Mouse (Mus musculus): ENCODE measurements around the gene Hoxa7.

The Hoxa7 gene

GRCm38 (mm10) chr6:52178918-52179665 is 42.6 kb downstream of the Hoxa7 start:
- no peak for DNase-seq (ENCODE audit: extremely low spot score, low read depth, low spot score)

DNA sequence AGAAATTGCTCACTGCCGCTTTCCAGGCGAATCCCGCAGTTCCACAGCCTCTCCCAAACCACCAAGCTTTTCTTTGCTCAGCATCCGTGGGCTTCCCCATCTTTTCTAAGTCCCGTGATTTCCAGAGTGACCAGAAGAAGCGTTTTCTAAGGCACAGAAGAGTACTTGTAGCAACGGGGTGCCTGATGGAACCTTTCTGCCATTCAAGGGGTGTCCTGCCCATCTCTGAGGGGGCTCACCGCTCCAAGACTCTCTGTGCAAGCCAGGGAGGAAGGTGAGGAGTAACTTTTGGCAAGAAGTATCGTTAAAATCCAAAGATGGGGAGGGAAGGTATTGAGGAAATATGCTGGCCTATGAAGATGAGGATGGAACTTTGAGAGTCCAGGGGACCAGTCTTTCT is 43.8 kb downstream of the Hoxa7 start:
- DNase-seq (ENCODE audit: extremely low spot score, low read depth, low spot score) = no peak

DNA sequence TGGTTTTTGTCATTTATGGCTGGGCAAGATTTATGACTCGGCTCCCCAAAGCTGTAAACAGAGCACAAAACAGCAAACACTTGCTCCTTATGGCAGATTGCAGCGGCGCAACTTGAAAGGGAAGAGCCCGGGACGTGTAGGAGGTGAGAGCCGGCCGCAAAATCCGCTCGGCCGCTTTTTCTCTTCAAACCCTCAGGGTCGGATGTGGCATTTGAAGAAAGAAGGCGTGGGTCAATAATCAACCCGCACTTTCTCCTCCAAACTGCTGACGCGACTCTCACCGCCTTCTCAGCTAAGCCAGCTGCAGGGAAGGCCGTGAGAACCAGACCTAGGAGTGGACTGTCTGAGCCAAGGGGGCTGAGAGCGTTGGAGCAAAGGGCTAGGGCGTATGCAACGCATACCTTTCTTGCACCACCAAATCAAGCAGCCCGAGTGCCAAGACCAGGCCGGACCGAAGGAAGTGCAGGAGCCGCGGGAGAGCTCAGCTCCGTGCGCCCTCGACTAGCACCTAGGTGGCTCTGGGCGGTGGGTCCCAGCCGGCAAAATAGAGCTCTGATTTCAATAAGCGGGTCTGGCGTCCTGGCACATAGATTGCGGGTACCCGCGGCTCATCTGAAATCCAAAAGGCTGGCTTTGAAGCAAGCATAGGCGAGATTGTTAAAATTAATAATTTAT is 44.5 kb downstream of the Hoxa7 start, which contains the start of gene 5730596B20Rik:
Gene 5730596B20Rik, plus strand, starts transcription at position 438 of the 675 bp plus-strand sequence.
- no peak for DNase-seq (ENCODE audit: extremely low spot score, low read depth, low spot score)

DNA sequence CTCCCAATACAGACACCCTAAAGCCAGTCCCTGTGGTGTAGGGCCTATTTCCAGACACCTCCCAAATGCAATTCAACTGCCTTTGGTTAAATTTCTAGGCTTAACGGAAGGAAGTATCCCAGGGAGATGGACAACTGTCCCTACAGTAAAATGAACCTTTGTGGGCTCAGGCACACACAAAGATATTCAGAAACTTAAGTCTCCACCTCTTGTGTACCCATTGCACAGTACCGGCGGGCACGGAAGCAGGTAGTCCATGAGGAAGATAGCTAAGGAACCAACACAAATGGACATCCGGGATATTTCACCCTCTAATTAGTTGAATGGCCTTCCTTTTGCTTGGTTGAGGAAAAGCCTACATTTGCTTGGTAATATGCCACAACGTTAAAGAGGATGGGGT is 45.3 kb downstream of the Hoxa7 start:
- DNase-seq (ENCODE audit: extremely low spot score, low read depth, low spot score) = no peak

DNA sequence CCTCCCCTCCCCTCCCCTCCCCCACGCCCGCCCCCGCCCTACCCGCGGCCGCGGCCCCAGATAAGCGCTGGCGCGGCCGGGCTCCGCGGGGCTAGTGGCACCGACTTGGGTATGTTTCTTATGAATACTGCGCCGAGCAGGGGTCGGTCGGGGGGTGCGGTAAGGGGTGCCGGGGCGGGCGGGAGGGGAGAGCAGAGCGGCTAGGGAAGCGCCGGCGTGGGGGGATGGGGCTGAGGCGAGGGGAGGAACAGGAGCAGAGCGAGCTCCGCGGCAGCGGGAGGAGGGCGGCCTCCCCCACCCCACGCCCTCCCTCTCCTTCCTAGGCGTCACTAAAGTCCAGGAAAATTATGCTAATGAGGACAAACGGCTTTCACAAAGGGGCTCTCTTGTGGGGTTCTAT is 45.8 kb downstream of the Hoxa7 start:
- DNase-seq (ENCODE audit: extremely low spot score, low read depth, low spot score) = no peak

- no peak for DNase-seq (ENCODE audit: extremely low spot score, low read depth, low spot score)
Observed at GRCm38 (mm10) chr6:52174968-52175751, 46.5 kb downstream of the Hoxa7 start.

DNA sequence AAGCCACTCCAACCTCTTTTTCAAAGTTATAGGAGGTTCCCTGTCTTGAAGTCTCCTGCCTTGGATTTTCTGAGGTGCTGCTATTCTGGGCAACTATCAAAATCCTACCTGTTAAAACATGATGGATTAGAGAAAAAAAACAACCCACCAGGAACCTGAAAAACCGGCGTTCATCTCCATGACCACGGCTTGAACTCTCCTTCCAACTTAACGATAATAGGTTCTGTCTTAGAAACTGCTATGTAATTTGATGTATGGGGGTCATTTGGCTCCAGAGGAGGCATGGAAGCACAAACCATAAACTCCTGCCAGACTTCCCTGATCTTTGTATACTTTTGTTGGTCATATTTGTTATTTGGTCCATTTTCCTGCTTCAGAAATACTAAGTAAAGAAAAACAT is 48.0 kb downstream of the Hoxa7 start:
- no peak for DNase-seq (ENCODE audit: extremely low spot score, low read depth, low spot score)

DNA sequence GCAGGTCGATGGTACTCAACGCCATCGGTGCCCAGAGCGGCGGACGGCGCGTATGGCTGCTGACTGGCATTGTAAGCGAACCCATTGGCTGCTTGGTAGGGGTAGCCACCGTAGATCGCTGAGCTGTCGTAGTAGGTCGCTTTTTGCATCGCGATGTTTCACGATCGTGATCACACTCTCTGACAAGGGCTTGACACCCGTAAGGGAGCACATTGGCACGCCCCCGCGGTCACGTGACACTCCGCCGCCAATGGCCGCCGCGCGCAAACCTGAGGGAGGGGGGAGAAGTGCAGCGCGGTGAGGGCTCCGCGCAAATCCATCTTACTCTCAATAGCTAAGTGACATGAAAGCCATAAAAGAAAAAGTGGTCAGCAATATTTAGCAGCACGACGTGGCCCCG is 49.2 kb downstream of the Hoxa7 start:
- no peak for DNase-seq (ENCODE audit: extremely low spot score, low read depth, low spot score)

GRCm38 (mm10) chr6:52171938-52172337 is 49.7 kb downstream of the Hoxa7 start:
- no peak for DNase-seq (ENCODE audit: extremely low spot score, low read depth, low spot score)

DNA sequence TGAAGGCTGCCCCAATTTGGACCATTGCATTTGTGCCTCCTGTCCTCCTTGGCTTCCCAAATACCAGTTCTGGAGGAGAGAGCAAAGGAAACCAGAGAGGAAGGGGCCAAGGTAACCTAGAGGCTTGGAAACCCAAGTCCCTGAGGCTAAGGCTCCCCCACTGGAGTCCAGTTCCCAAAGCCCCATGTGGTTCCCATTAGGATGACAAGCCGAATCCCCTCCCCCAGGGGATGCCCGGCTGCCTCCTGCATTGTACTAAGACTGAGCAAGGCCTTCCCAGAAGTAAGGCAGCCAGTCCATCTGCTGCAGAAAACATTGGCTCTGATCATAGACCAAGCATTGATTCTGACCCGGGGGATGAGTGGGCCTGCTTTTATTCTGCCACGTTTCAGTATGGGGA is 50.3 kb downstream of the Hoxa7 start:
- DNase-seq (ENCODE audit: extremely low spot score, low read depth, low spot score) = no peak

DNA sequence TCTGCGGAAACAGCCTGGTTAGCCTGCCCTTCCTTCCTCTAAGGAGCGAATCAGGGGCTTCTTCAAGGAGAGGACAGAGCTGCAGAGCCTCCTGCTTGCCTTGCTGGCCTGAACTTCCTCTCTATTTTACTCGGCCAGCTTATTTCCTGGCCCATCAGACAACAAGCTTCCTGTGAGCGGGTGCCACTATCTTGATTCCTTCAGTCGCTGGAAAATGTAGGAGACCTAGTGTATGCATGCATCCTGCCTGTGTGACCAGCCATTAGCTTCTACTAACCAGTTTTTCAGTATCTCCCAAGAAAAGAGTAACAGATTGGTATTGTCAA is 50.8 kb downstream of the Hoxa7 start:
- DNase-seq (ENCODE audit: extremely low spot score, low read depth, low spot score) = no peak

DNA sequence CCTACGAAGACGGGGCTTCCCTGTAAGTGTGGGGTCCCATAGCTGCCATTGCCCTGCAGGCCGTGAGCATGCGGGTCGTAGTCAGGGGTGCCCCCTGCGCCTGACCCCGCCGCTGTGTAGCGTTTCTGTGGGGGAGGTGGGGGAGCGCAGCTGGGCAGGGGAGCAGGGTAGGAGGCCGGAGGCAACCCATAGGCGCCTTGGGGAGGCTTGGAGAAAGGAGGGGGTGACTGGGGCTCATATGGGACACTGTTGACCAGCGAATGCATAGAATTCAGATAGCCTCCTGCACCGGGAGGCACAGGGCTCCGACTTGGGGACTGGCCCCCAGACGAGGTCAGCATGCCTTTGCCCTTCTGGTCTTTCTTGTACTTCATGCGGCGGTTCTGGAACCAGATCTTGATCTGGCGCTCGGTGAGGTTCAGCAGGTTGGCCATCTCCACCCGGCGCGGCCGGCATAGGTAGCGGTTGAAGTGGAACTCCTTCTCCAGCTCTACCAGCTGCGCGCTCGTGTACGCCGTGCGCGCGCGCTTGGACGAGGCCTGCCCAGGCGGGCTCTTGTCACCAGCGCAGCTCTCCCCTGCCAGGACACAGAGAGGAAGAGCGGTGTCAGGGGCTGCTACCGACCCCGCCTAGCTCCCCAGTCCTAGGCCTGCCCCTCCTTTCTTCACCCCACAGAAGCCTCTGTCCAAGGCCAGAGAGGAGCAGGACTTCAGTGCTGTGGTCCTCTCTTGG is 51.3 kb downstream of the Hoxa7 start:
- no peak for DNase-seq (ENCODE audit: extremely low spot score, low read depth, low spot score)

GRCm38 (mm10) chr6:52169499-52170165 is 52.0 kb downstream of the Hoxa7 start:
- no peak for DNase-seq (ENCODE audit: extremely low spot score, low read depth, low spot score)

DNA sequence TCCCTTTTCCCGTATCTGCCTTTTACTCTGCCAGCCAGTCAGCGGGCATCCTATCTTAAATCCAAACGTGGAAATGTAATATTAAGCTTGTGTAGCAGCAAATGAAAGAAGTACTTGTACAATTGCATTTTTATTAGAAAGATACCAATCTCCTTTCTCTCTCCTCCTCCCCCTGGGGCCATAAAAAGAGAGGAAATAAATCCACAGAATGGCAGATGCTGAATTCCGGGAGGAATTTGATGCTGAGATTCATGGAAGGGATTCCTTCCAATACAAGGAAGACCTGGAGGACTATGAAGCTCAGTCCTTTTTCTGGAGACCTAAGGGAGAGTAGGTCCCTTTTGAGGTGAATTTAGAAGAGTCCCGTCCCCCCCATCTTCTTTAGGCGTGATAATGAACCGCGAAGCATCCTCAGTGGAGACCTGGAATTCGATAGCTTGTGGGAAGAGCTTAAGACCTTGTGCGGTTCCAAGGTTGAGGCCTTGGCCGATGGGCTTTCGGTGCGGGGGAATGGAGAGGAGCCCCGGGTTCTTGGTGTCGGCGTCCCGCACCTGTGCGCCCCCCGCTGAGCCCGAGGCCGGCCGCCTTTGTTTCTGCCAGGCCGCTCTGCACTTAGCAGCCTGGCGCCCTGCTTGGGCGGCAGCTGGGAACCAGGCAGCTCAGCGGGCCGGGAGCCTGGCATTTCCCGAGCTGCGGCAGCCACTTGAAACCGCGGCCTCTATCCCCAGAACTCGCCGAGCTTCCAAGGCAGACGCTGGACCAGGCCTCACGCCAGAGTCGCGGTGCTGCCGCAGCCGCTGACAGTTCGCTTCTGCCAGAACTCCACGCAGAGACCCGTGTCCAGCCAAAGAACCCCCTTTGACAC is 53.2 kb downstream of the Hoxa7 start:
- DNase-seq (ENCODE audit: extremely low spot score, low read depth, low spot score) = no peak

- DNase-seq (ENCODE audit: extremely low spot score, low read depth, low spot score) = no peak
Observed at GRCm38 (mm10) chr6:52167736-52168161, 53.9 kb downstream of the Hoxa7 start.

DNA sequence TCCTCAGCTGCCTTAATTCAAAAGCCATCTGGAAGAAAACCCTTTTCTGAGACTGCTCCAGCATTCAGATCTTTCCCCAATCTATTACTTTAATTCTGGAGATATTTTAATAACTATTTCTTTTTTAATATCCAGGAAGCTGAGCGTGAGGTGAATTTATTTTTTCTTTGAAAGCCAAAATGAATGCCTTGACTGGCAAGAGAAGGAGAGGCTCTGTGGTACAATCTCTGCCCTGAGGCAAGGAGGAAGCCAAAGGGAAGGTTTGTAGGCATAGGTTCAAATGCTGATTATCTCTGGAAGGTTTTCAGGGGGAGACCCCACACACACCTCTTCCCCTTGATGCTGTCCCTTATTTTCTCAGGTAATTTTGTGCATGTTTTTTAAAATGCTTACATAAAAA is 54.5 kb downstream of the Hoxa7 start:
- no peak for DNase-seq (ENCODE audit: extremely low spot score, low read depth, low spot score)

DNA sequence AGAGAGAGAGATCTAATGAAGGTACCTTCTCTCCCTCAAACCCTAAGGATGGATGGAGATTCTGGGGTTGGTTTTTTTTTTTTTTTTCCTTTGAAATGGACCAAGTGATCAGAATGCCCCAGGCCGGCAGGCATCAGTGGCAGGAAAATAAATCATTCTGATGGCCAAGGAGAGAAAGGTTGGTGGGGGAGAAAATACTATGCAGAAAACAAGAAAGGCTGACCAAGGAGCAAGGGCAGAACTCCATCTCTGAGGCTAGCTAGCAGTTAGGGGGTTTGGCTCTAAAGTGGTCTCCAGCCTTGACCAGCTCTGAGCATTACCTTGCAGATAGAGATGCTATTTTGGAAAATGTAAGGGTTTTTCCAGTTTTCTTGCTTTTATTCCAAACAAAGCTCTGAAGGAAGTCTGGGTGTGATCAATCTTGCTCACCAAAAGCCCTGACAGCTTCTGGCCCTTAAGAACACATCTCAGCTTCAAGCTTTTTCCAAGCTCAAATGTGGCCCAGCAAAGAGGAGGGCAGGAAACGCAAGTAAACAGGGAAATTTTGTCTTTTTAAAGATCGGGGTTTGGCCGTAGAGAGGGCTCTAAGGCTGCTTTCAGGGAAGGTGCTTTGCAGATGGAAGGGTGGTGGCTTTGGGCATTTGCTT is 55.1 kb downstream of the Hoxa7 start:
- no peak for DNase-seq (ENCODE audit: extremely low spot score, low read depth, low spot score)

DNA sequence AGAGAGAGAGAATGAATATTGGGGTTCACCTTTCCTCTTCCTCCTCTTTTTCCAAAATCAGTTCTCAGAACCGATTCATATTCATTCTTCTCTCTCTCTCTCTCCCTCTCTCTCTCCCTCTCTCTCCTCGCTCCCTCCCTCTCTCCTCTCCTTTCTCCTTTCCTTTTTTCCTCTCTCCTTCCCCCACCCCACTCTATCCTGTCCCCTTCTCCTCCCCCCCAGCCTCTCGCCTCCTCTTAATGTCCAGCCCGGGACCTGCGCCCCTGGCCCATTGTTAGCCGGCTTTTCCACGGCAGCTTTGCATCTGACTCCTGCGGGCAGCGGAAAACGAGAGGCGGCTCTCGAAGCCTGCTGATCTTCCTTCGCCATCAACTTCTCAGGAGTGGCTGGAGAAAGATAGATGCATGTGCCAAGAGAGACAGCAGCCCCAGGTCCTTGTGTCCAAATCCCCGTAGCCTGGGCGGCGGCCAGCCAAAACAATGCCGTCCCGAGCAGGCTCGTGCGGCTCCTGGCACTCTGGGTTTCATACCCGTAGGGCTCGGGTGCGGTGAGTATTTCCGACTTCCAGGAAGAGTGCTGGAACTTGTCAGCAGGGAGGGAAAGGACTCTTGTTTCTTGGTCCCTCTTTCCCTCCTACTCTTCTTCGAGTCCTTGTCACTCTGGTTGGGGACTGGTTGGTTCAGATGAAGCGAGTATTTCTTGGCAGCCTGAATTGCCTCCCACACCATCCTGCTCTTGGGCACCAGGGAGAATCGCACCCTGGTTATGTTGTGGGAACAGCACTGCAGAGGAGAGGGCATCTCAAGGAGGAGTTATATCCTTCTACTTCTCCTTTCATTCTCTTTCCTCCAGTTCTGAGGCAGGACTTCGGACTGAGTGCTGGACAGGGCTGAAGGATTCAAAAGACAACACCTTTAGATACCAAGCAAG is 55.9 kb downstream of the Hoxa7 start:
- no peak for DNase-seq (ENCODE audit: extremely low spot score, low read depth, low spot score)
